Mouse (Mus musculus) B cell, adult 62 days (primary cell): Measurements from ENCODE around the gene Trim80. TPM values are rescaled to one million over a fixed set of nuclear protein-coding genes. Genes with fewer than 3 reads are reported as not detected.

Experiments used
- total RNA-seq: library from RNA; stranded (reverse); gene quantifications from 4 replicates; pipeline ENCODE4 v1.2.4, GENCODE M21; 2023

Gene Trim80
- 0.29 TPM in 1 of 4 replicates, not detected in the others for total RNA-seq

DNA sequence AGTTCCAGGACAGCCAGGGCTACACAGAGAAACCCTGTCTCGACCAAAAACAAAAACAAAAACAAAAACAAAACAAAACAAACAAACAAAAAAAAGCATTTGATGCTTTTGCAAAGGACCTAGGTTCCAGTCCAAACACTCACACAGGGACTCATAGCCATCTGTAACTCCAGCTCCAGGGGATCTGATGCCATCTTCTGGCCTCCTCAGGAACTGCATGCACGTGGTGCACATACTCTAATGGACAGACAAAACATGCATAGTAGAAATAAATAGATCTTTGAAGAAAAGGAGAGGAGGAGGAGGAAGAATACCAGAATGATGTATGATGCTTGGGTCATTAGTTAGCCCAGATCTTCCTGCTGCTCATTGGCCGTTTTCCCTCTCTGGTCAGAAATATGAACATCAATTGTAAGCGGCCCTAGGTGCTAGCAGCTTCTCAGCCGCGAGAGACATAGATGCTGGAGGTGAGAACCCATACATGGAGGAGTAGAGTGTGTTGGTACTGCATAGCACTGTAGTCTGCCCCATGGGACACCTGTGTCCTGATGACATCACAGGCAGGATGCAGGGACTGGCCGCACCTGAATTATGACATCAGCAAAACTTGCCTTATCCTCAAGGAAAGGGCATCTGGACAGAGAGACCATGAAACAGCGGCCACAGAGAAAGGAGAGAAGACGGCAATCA lies at the start of gene Trim80:
Gene Trim80 (plus strand): TSS at position 640 of the 690 bp plus-strand sequence.

DNA sequence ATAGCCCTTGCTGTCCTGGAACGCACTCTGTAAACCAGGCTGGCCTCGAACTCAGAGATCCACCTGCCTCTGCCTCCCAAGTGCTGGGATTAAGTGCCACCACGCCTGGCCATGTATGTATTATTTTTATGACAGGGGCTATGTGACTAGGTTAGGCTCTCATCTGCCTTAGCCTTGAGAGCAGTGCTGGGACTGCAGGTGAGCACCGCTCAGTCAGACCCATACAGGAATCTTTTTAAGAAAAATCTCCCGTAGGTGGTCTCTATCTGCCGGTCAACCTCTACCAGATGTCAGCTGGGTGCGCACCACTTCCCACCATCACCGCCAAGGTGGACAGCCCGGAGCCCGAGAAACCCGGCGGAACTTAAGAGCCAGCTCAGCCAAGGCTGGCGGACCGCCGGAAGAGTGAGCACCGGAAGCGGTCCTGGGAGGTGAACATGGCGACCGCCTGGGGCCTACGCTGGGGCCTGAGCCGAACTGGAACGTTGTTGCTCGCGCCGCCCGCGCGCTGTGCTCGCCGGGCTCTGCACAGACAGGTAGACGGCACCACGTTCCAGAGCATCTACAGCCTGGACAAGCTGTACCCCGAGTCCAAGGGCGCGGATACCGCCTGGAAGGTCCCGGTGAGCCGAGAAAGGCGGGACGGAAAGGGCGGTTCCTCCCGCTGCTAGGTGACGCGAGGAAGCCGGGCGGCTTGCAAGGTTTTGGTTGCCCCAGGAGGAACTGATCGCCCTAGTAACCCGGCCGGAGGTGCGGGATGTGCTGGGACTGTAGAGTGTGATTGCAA lies 36.8 kb upstream of the Trim80 start, which contains the start of gene Mrpl58:
Gene Mrpl58 (plus strand): TSS at position 415 of the 787 bp plus-strand sequence.

DNA sequence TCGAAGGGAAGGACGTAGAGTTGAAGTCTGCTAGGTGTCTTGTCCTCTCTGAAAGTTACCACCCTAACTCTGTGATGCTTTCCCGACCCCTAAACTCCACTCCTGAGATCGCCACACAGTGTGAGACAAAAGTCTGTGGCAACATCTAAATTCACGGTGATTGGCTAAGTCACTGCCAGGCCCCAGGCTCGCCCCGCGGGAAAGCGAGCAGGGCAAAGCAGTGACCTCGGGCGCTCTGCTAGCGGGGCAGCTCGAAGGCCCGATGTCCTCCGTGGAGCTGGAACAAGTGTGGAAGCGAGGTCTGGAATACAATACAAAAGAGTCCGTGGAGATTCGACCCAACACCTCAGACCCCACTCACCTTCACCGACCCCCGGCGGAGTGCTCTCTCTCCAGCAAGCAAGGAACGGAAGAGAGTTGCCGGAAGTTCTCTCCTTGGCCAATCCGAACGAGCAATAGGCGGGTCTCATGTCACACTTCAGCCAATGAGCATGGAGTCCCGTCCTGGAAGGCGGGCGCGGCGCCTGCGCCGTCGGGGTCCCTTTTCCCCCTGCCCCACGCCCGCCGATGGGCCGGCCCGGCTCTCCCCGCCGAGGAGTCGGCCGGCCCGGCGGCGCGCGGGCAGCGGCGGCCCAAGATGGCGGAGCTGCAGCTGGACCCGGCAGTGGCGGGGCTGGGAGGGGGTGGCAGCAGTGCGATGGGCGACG lies 20.7 kb upstream of the Trim80 start, which contains the start of the genes Atp5h and Kctd2:
Gene Atp5h (minus strand): TSS at position 432 of the 707 bp plus-strand sequence.
Gene Kctd2 (plus strand): TSS at position 598 of the 707 bp plus-strand sequence.

DNA sequence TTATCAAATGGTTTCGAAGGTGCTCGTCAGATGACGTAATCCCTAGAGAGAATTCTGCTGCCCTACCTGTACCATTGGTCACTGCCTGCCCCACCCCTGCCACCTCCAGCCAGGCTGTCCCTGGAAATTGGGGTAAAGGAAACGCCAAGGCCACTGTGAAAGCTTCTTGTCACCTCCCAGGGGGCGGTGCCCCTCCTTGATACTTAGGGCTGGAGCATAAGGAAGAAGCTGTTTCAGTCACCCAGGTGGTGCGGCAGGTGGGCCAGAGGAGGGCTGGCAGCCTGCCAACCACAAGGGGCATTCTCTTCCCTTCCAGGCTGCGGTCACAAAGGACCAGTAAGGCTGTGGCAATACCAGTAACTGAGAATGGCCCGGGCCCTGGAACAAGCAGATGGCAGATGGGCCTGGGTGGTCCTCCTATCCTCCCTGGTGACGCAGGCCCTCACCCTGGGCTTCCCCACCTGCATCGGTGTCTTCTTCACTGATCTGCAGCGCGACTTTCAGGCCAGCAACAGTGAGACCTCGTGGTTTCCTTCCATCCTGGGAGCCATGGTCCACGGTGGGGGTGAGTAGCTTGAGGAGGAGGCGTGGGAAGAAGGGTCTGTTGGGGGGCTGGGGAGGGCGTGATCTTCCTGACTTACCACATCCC lies 22.0 kb downstream of the Trim80 start, which contains the start of gene Slc16a5:
Gene Slc16a5 (plus strand): TSS at position 232 of the 649 bp plus-strand sequence.

DNA sequence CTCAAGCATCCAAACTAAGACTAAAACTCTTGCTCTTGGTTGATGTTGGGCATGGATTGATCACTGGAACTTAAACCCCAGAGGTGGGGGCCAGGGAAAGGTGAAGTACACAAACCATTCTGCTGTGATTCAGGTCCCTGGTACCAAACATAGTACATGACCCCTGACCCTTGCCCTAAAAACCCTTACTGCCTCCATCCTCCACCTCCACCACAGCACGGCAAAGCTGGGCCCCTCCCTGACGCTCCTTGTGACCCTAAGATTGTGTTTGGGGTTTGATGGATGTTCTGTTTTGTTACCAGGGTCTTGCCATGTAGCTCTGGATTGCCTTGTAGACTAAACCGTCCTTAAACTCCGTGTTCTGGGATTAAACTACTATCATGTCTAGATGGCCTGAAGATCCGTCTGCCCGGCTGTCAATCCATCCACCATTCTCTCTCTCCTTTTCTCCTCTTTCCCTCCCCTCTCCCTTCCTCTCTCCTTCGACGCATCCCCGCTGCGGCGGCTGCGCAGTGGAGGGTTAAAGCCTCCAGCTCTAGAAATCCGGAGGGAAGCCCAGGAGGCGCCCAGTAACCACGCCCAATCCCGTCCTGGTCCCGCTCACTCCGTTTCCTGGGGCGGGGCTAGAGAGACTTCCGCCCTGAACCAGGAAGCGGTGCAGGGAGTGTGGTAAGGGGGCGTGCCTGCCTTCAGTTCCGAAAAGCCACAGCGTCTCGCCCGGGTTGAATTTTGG lies 34.8 kb downstream of the Trim80 start, which contains the start of gene Armc7:
Gene Armc7 (plus strand): TSS at position 643 of the 733 bp plus-strand sequence.

DNA sequence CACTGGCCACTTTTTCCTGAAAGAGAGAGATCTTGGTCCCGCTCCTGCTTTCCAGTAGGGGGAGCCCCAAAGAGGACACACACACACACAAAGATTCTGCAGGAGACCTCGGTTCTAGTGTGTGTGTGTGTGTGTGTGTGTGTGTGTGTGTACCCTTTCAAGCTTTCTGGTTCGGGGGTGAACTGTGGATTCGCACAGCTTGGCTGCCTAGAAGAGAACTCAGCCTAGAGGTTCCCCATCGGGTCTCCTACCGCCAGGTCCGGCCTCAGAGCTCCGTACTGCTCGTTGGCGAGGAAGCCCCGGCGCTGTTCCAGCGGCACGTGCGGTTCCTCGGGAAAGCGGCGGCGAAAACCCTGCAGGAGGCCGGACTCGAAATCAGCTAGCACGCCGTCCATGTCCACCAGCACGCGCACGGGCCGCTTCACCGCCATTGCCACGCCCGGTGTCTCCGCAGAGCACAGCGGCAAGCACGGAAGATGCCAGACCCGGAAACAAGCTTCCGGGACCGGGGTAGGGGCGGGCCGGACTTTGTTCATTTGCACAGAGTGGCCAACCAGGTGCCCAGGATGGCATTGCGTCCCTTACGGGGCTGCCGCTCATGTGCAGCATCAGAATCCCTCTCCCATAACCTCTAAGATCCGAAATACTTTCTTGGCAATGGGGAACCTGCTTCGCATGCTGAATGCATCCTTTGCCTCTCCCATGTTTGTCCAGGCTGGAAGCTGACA lies 51.2 kb downstream of the Trim80 start, which contains the start of gene Nt5c:
Gene Nt5c (minus strand): TSS at position 507 of the 728 bp plus-strand sequence.

Other genes with a start within 250 kb of the Trim80 start
- not detected in 4 replicates for gene Grin2c, start 173.3 kb upstream of the Trim80 start, total RNA-seq
- 16.7 to 19.8 TPM (median 18.0 TPM) in 4 replicates for gene Fdxr, start 163.5 kb upstream of the Trim80 start, total RNA-seq
- 0.16 to 0.24 TPM in 2 of 4 replicates, not detected in the others for gene Fads6, start 142.9 kb upstream of the Trim80 start, total RNA-seq
- not detected in 4 replicates for gene Otop2, start 133.4 kb upstream of the Trim80 start, total RNA-seq
- gene Ush1g, start 118.5 kb upstream of the Trim80 start, total RNA-seq, result not detected in 4 replicates
- gene Otop3, start 105.8 kb upstream of the Trim80 start, total RNA-seq, result not detected in 4 replicates
- 0.35 to 1.2 TPM (median 1.1 TPM) in 3 of 4 replicates, not detected in the other for gene Hid1, start 72.8 kb upstream of the Trim80 start, total RNA-seq
- gene Cdr2l, start 58.6 kb upstream of the Trim80 start, total RNA-seq, result not detected in 4 replicates
- gene Mrpl58, start 36.8 kb upstream of the Trim80 start, total RNA-seq, result 33.8 to 53.7 TPM (median 46.1 TPM) in 4 replicates
- gene Atp5h, start 20.6 kb upstream of the Trim80 start, total RNA-seq, result 166 to 192 TPM (median 181 TPM) in 4 replicates
- 38.3 to 48.6 TPM (median 42.8 TPM) in 4 replicates for gene Kctd2, start 20.4 kb upstream of the Trim80 start, total RNA-seq
- not detected in 4 replicates for gene Slc16a5, start 21.9 kb downstream of the Trim80 start, total RNA-seq
- 7.5 to 9.9 TPM (median 9.5 TPM) in 4 replicates for gene Armc7, start 35.1 kb downstream of the Trim80 start, total RNA-seq
- 67.1 to 79.0 TPM (median 74.4 TPM) in 4 replicates for gene Nt5c, start 51.3 kb downstream of the Trim80 start, total RNA-seq
- 191 to 199 TPM (median 195 TPM) in 4 replicates for gene Jpt1, start 73.8 kb downstream of the Trim80 start, total RNA-seq
- 235 to 270 TPM (median 258 TPM) in 4 replicates for gene Sumo2, start 95.7 kb downstream of the Trim80 start, total RNA-seq
- 59.2 to 77.9 TPM (median 72.2 TPM) in 4 replicates for gene Nup85, start 123.9 kb downstream of the Trim80 start, total RNA-seq
- 33.1 to 37.1 TPM (median 35.2 TPM) in 4 replicates for gene Mrps7, start 163.4 kb downstream of the Trim80 start, total RNA-seq
- 87.2 to 113 TPM (median 112 TPM) in 4 replicates for gene Gga3, start 163.5 kb downstream of the Trim80 start, total RNA-seq
- 279 to 298 TPM (median 291 TPM) in 4 replicates for gene Mif4gd, start 172.4 kb downstream of the Trim80 start, total RNA-seq
- 88.3 to 104 TPM (median 93.1 TPM) in 4 replicates for gene Slc25a19, start 187.8 kb downstream of the Trim80 start, total RNA-seq